Mouse (Mus musculus) ovary, postnatal 14 days (tissue): Measurements from ENCODE around the gene Cpeb3.
"Not testable (repeated sequence)": the region's sequence is repeated elsewhere in the genome, so short reads cannot be mapped to it uniquely, and the experiment has no call there.

Source experiments
- DNase-seq: peaks from one replicate; pipeline ENCODE4 v3.0.0; 2022; ENCODE audit warnings: low spot score

The Cpeb3 gene

DNA sequence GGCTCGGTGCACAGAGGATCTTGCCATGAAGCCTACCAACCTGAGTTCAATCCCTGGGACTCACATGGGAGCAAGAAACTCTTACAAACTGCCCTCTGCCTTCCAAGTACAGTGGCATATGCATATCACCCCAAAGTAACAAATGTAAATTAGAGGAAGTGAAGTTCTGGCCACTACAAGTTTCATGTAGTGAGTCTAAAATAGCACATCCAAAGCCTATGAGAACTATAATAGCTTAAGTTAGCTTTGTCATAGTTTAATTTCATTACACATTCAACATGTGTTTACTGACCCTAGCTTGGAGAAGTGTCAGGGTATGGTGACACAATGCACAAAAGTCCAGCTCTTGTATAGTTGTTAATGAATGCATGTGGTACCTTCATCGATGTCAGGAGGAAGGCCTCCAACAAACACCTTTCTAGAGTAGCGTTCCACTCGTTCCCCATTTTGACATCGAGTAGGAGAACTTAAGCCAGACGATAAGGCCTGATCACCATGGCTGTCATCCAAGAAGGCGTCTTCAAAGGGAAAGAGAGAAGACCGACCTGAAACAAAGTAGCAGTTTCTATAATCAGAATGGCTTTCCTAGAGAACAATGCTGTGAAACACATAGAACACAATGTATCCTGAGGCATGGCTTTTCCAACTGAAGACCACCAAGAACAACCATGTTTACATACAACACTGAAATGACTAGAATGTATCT, 120.2 kb downstream of the Cpeb3 start:
- no peak for DNase-seq

DNA sequence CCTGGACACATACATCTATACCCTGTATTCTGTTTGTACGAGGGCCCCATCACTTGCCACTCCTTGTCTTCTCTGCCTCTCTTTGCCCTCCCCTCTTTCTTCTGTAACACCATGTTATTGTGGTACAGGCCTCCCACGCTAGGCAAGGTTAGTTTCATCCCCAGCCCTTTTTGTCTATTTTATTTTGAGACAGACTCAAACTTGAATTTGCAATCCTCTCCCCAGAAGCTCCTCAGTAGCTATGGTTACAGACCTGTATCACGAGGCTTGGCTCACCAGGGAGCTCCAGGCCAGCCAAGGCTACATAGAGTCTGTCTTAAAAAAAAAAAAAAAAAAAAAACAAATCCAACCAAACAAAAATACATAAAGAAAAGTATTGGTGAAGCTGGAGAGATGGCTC, 123.9 kb downstream of the Cpeb3 start:
- no peak for DNase-seq

DNA sequence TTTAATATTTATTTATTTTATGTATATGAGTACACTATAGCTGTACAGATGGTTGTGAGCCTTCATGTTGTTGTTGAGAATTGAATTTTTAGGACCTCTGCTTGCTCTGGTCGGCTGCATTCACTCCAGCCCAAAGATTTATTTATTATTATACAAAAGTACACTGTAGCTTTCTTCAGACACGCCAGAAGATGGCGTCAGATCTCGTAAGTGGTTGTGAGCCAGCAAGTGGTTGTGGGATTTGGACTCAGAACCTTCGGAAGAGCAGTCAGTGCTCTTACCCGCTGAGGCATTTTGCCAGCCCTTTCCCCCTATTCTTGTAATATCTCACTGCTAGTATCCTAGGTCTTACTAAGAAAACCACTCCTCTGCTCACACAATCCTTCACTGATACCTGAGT, 126.9 kb downstream of the Cpeb3 start:
- DNase-seq, result no peak

DNA sequence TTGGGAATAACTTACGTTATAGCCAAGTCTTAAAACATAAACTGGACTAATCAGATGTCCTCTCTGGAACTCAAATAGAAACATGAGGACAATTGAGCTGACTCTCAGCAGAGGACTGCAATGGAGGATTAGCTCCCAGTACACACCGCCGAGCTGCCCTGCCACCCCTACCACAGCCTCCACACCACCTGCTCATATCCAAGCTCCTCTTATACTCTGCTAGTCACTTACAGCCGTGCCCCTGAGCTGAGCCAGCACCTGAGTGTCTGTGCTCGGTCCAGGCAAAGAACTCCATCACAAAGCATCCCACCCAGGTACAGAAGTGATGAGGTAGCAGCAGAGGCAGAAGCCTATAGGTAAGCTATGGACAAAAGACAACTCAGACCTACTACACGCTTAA, 129.2 kb downstream of the Cpeb3 start:
- DNase-seq, result no peak

DNA sequence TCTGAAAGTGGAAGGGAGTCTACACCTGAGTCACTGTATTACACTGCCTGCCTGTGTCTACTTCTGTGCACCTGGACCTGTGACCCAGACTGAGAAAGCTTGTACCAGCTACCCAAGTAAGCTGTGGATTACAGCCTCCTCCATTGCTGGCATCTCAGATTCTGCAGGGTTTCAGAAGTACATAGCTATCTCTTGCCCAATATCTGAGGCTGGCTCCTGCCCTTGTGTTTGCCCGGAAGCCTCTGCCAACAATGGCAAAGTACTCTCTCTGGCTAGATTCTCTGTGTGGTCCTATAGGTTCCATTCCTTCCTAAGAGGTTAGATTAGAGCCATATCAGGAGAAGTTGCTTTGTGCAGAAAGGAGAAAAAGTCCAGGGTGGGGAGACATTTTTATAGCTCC, 129.8 kb downstream of the Cpeb3 start:
- no peak for DNase-seq

DNA sequence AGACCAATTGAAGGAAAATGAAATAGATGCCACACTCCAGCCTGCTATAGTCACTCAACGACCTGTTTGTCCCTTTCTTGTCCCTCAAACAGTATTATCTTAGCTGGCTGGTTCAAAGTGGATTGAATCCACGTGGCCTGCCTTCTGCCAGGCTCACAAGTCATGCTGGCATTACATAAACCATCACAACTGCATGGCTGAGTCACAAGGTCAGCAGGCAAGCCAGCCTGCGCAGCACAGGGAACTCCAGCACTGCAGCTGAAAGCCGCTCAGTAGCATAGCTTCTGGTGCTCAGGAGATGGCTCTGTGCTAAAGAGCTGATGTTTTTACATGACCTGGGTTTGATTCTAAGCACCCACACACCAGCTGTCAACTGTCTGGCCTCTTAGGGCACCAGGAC, 130.3 kb downstream of the Cpeb3 start:
- DNase-seq, result no peak

DNA sequence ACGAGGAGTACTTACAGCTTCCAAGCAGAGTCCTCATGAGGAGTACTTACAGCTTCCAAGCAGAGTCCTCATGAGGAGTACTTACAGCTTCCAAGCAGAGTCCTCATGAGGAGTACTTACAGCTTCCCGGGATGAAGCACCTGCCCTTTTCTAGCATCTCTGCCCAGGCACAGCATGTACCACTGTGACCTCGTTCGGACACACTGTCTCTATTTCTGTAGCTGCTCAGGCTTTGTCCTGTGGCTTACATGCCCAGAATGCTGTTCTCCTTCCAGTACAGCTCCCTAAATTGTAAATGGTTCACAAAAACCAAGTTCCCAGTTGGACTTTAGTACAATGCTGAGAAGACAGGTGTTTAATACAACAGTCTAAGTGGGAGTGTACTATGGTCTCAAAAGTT, 131.1 kb downstream of the Cpeb3 start:
- not testable (repeated sequence) for DNase-seq

DNA sequence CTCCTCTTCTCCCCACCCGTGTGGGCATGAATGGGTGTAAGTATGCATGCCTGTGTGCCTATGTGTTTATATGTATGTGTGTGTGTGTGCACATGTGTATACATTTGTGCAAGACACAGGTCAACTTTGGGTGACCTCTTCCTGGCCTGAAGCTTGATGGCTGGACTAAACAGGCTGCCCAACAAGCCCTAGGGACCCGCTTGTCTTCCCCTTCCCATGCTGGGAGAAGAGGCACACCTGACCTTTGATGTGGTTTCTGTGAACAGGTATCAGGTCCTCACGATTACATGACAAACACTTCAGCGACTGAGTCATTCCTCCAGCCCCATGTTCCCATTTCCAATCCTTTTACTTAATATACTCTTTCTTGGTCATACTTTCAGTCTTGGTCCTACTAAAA, 131.8 kb downstream of the Cpeb3 start:
- no peak for DNase-seq

DNA sequence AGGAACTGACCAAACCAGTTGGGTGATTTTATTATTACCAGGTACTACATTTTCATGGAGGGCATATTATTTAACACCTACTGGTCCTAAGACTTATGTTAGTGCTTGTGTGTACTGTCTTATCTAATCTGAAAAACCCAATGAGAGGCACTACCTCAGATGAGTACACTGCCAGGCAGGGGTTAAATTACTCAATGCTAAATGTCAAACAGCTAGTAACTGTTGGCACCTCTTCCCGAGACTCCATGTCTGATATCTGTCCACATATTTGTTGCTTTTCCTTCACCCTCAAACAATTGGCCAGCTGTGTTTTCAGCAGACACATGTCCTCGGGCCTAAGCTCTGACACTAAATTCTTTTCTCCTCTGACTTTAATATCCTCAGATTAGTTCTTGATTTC, 132.3 kb downstream of the Cpeb3 start:
- DNase-seq, result no peak

GRCm38 (mm10) chr19:37075690-37076089, 132.7 kb downstream of the Cpeb3 start:
- no peak for DNase-seq

- DNase-seq, result no peak
Observed at GRCm38 (mm10) chr19:37074726-37075125, 133.7 kb downstream of the Cpeb3 start.

DNA sequence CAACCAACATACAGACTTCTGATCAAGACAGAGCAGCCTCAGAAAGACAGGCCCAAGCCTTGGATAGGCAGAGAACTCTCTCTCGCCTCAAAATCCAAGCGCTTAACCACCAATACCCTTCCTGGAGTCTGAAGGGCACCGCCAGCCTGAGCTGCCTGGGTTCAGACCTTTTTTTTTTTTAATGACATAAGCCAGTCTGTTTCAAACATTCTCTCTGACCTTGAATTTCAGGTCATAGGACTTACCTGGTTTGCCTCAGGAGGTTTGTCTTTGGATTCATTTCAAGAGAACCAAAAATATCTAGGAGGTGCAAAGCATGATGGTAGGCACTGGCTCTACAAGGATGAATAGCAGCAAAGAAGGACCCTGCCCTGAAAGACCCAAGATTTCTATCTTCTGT, 134.1 kb downstream of the Cpeb3 start:
- no peak for DNase-seq

- no peak for DNase-seq
Observed at GRCm38 (mm10) chr19:37072871-37073629, 135.4 kb downstream of the Cpeb3 start.

GRCm38 (mm10) chr19:37069243-37069642, 139.2 kb downstream of the Cpeb3 start:
- no peak for DNase-seq

GRCm38 (mm10) chr19:37060078-37060477, 148.3 kb downstream of the Cpeb3 start:
- no peak for DNase-seq

DNA sequence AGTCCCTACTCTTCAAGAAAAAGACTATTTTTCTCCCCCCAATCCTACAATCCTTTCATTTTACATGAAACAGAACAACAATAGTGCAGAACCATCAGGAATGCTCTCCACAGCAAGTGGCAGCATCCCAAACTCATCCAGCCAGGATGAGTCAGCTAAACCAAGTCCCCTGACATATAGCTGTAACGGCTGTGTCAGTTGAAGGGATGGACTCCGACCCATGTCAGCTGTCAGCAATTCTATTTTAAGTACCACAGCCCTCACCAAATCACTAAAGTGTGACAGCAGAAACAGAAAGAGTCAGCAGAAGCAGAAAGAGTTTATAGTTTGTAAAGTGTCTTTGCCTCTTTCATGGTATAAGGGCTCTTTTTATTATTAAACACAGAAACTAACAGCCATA, 148.8 kb downstream of the Cpeb3 start:
- DNase-seq, result no peak

GRCm38 (mm10) chr19:37057161-37057905, 151.1 kb downstream of the Cpeb3 start:
- no peak for DNase-seq

- no peak for DNase-seq
Observed at GRCm38 (mm10) chr19:37055976-37056556, 152.3 kb downstream of the Cpeb3 start.

GRCm38 (mm10) chr19:37050643-37051345, 157.6 kb downstream of the Cpeb3 start:
- DNase-seq, result peak; percentile 58

GRCm38 (mm10) chr19:37048507-37048906, 159.9 kb downstream of the Cpeb3 start:
- DNase-seq, result no peak

DNA sequence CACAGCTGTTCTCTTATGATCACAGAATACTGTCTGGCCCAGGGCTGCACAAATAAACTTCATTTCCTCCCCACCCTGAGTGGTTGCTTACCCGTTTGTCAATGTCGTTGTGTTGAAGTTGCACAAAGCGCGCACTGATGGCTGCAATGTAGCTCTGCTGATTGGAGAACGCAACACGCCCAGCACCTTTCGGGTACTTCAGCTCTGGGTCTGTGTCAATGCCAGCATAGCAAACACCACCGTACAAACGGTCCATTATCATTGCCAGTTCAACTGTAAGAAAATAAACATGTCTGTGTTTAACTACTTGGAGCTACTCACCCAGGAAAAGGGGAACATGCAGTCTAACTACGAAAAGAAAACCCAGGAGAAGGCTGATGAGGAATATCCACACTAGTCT, 164.0 kb downstream of the Cpeb3 start:
- no peak for DNase-seq

DNA sequence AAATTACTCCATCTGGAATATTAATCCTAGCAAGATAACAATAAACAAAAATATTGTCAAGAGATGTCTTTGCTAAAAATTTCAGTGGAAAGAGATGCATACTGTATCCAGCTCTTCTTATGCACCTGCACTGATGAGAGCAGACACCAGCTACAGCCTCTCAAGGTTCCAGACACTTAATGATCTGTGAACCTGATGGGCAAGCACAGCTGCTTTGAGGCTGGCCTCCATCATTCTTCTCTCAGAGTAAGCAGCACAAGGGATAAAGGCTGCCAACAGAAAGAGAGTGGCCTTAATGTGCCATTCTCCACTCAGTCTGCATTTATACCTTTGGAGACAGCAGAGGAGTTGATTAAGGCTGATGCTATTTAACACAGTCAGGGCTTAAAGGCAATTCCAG, 167.5 kb downstream of the Cpeb3 start:
- no peak for DNase-seq
